Mouse (Mus musculus) embryonic facial prominence, embryonic 14.5 days (tissue): ENCODE results near the gene Egfr. TPM values are rescaled to one million over a fixed set of nuclear protein-coding genes. Genes with fewer than 3 reads are reported as not detected.

Experiments
- ATAC-seq: fragments of 200-750 bp; cut with Nextera tagmentation; 2 replicates; pipeline ENCODE4 v1.8.0; 2017; ENCODE audit warnings: low read depth, moderate number of reproducible peaks, moderate TSS enrichment
- DNase-seq: peaks from one replicate; pipeline ENCODE4 v3.0.0-alpha.2; 2015; ENCODE audit warnings: low spot score
- H3K27ac ChIP-seq: fragments of 300-500 bp; sonication (generic); replicated peaks from 2 replicates; pipeline ENCODE4 v1.5.1; 2014; ENCODE audit warnings: low read depth, mild to moderate bottlenecking, low read length, moderate library complexity
- H3K27me3 ChIP-seq: fragments of 300-500 bp; sonication (generic); replicated peaks from 2 replicates; pipeline ENCODE4 v1.6.1; 2014; ENCODE audit warnings: low read length; ENCODE audit not compliant: control insufficient read depth, insufficient read depth
- H3K36me3 ChIP-seq: fragments of 300-500 bp; sonication (generic); 2 replicates; pipeline ENCODE4 v1.6.1; 2014; ENCODE audit warnings: low read length, mixed read lengths; ENCODE audit not compliant: control insufficient read depth, insufficient read depth
- H3K4me1 ChIP-seq: fragments of 300-500 bp; sonication (generic); 2 replicates; pipeline ENCODE4 v1.6.1; 2014; ENCODE audit warnings: antibody characterized with exemption, low read length; ENCODE audit not compliant: control insufficient read depth, insufficient read depth
- H3K4me2 ChIP-seq: fragments of 300-500 bp; sonication (generic); 2 replicates; pipeline ENCODE4 v1.6.1; 2014; ENCODE audit warnings: low read depth, mild to moderate bottlenecking, low read length, moderate library complexity, mixed read lengths
- H3K4me3 ChIP-seq: fragments of 300-500 bp; sonication (generic); 2 replicates; pipeline ENCODE4 v1.5.1; 2014; ENCODE audit warnings: low read depth, mild to moderate bottlenecking, low read length
- H3K9ac ChIP-seq: fragments of 300-500 bp; sonication (generic); 2 replicates; pipeline ENCODE4 v1.6.1; 2014; ENCODE audit warnings: low read depth, mild to moderate bottlenecking, low read length, moderate library complexity, mixed read lengths
- H3K9me3 ChIP-seq: fragments of 300-500 bp; sonication (generic); 2 replicates; pipeline ENCODE4 v1.6.1; 2016; ENCODE audit warnings: low read length; ENCODE audit not compliant: control insufficient read depth
- WGBS: fragments of 180-500 bp; shearing (Covaris S2); extraction: QIAGEN DNeasy Blood & Tissue Kit; methylation state at CpG from one replicate; pipeline ENCODE4 v1.1.7; 2014; 5-methylcytosine and 5-hydroxymethylcytosine counted together
- polyA plus RNA-seq: library from polyadenylated mRNA; unstranded; fragments of >200 nt; fragmentation: Nextera tagmentation; extraction: Ambion mirVana; gene quantifications from 2 replicates; pipeline ENCODE4 v1.2.1, GENCODE M21; 2014

Egfr gene
- polyA plus RNA-seq, 1 experiment from 2014 or later, result 25.4 TPM

DNA sequence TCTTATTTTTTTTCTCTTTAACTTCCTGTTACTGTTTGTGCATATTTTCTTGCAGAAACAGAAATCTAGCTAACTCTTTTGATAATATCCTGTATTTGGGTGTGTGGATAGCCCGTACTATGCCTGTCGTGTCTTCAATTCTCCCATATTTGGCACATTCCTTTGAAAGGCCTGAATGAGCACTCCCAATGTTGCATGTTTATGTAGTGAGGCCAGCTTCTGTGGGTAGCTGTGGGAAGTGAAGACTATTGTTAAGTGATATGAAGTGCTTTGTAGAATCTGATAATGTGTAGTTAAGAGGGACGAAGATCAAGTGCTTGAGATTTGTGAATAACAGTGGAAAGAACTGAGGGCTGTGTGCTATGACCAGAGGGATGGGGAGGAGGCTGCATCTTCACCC, 77.5 kb downstream of the Egfr start:
- no peaks in the 10 kb centered on the region for H3K9me3 ChIP-seq
- H3K9ac ChIP-seq, result no peak overlapping the region
- H3K4me3 ChIP-seq, result no peak overlapping the region
- H3K36me3 ChIP-seq, result no peaks in the 10 kb centered on the region
- WGBS, result 80% methylated on average over 3 of the region's 3 CpGs
- H3K27ac ChIP-seq, result no peak overlapping the region
- H3K27me3 ChIP-seq, result no peaks in the 10 kb centered on the region
- DNase-seq, result no peak
- peaks cover 23% of the 10 kb centered on the region for H3K4me1 ChIP-seq
- no peak overlapping the region for H3K4me2 ChIP-seq
- no peak for ATAC-seq

- Histone ChIP-seq H3K9ac (no peak overlapping the region), H3K36me3 (no peaks in the 10 kb centered on the region), H3K4me3 (no peak overlapping the region), H3K27ac (no peak overlapping the region), H3K4me2 (no peak overlapping the region), H3K9me3 (no peaks in the 10 kb centered on the region), H3K4me1 (peaks cover 23% of the 10 kb centered on the region), H3K27me3 (no peaks in the 10 kb centered on the region)
- peak; percentile 53; the same call in 1 of the 2 replicates for ATAC-seq
- 51% methylated on average over 8 of the region's 8 CpGs for WGBS
- peak; percentile 68 for DNase-seq
Measured at GRCm38 (mm10) chr11:16830531-16831227, 78.7 kb downstream of the Egfr start.

DNA sequence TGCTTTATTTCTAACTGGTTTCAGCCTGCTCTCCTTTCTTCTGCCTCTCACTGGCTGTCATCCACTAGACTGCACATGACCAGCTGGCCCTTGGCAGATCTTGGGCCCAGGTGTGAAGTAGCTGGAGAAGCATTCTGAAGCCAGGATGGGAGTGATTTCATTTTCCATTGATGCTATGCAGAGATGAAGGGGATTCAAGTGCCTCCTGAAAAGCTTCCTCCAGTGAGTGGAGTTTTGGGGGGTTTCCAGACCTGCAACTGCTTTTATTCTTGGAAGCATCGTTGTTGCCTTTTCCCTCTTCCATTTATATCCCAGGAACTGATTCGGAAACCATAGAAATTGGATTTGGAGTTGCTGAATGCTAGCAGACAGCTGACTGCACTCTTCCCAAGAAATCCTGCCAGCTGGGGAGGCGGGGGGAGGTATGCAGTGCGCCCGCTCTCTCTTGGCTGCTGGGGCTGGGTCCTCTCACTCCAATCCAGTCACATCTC, 80.0 kb downstream of the Egfr start:
- peak; percentile 91 for DNase-seq
- Histone ChIP-seq H3K27me3 (no peaks in the 10 kb centered on the region), H3K27ac (peak overlapping the region; percentile 61; the same call in 1 of the 2 replicates), H3K4me3 (no peak overlapping the region), H3K9ac (no peak overlapping the region), H3K9me3 (no peaks in the 10 kb centered on the region), H3K4me2 (no peak overlapping the region), H3K36me3 (no peaks in the 10 kb centered on the region), H3K4me1 (peaks cover 23% of the 10 kb centered on the region)
- peak; percentile 92 for ATAC-seq
- WGBS, result 30% methylated on average over 5 of the region's 5 CpGs

- no peak for ATAC-seq
- no peak overlapping the region for H3K27ac ChIP-seq
- H3K27me3 ChIP-seq, result no peaks in the 10 kb centered on the region
- DNase-seq, result no peak
- H3K36me3 ChIP-seq, result no peaks in the 10 kb centered on the region
- no peaks in the 10 kb centered on the region for H3K9me3 ChIP-seq
- H3K4me1 ChIP-seq, result peaks cover 22% of the 10 kb centered on the region
- 87% methylated on average over 3 of the region's 3 CpGs for WGBS
- H3K4me2 ChIP-seq, result no peak overlapping the region
- no peak overlapping the region for H3K4me3 ChIP-seq
- no peak overlapping the region for H3K9ac ChIP-seq
Measured at GRCm38 (mm10) chr11:16838772-16839171, 86.8 kb downstream of the Egfr start.

- H3K27me3 ChIP-seq, result no peaks in the 10 kb centered on the region
- no peaks in the 10 kb centered on the region for H3K36me3 ChIP-seq
- H3K9me3 ChIP-seq, result no peaks in the 10 kb centered on the region
- H3K4me1 ChIP-seq, result peaks cover 34% of the 10 kb centered on the region
- H3K9ac ChIP-seq, result no peak overlapping the region
- H3K4me3 ChIP-seq, result no peak overlapping the region
- no peak for DNase-seq
- H3K27ac ChIP-seq, result no peak overlapping the region
- no peak overlapping the region for H3K4me2 ChIP-seq
- 87% methylated on average over 3 of the region's 3 CpGs for WGBS
- no peak for ATAC-seq
Measured at GRCm38 (mm10) chr11:16842924-16843323, 90.9 kb downstream of the Egfr start.

DNA sequence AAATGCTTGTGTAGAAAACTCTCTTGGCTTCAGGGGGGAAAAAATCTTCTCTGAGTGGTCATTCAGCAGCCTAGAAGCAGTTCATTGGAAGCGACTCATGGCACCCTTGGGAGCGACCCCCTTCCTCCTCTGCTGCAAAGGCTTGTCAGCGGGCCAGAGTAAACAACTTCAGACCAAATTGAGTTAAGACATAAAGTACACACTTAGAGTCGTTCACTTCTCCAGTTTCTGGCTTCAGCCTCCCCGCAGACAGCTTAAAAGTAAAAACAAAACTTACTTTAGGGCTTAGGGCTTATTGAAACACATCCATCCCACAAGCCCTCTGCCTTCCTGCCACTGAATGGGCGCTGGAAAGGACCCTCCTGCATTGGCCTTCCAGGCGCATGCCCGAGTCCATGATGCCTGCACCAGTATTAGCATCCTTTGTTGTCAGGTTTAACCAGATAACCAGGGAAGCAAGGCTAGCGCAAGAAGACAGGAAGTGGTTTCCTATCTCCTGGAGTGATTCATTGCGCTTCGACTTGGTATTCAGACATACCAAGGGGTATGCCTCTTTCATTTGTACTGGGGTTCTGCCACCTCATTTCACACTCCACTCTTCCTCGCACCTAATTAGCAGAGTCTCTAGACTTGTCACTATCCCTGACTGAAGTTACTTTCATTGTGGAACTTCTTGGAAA, 92.0 kb downstream of the Egfr start:
- H3K4me3 ChIP-seq, result no peak overlapping the region
- no peaks in the 10 kb centered on the region for H3K27me3 ChIP-seq
- DNase-seq (peak; percentile 94), ATAC-seq (peak; percentile 84)
- H3K4me2 ChIP-seq, result no peak overlapping the region
- H3K9ac ChIP-seq, result no peak overlapping the region
- no peaks in the 10 kb centered on the region for H3K9me3 ChIP-seq
- peak overlapping the region; percentile 58 for H3K27ac ChIP-seq
- H3K4me1 ChIP-seq, result peaks cover 40% of the 10 kb centered on the region
- H3K36me3 ChIP-seq, result no peaks in the 10 kb centered on the region
- 42% methylated on average over 12 of the region's 12 CpGs for WGBS

DNA sequence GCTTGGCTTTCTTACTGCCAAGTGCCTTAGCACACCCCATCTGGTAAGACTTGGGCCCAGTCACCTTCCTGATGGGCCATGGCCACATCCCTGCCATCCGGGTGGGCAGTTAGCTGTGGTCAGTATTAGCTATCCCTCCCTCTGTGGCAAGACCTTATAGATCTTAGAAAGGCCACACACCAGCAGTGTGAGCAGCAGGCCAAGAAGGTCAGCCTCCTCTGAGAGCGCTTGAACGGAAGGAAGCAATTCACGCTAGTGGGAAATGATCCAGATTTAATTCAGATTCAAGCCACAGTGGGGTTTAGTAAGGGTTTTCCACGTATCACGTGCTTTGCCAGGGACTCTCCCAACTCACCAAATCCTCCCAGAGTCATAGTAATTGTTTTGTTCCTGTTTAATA, 96.9 kb downstream of the Egfr start:
- Histone ChIP-seq H3K36me3 (no peaks in the 10 kb centered on the region), H3K4me3 (no peak overlapping the region), H3K27ac (0 out of 2 replicates have a peak overlapping the region, but pooled peaks have one; percentile 6), H3K9ac (no peak overlapping the region), H3K4me2 (no peak overlapping the region), H3K9me3 (no peaks in the 10 kb centered on the region), H3K27me3 (no peaks in the 10 kb centered on the region), H3K4me1 (peaks cover 31% of the 10 kb centered on the region)
- DNase-seq (peak; percentile 67), ATAC-seq (peak; percentile 67)
- whole genome bisulfite sequencing, result 45% methylated on average over 6 of the region's 6 CpGs

GRCm38 (mm10) chr11:16851361-16851760, 99.4 kb downstream of the Egfr start:
- DNase-seq (no peak), ATAC-seq (no peak)
- Histone ChIP-seq H3K4me2 (no peak overlapping the region), H3K36me3 (no peaks in the 10 kb centered on the region), H3K9ac (no peak overlapping the region), H3K4me3 (no peak overlapping the region), H3K27me3 (no peaks in the 10 kb centered on the region), H3K9me3 (no peaks in the 10 kb centered on the region), H3K4me1 (peaks cover 21% of the 10 kb centered on the region; the same call in 1 of the 2 replicates), H3K27ac (no peak overlapping the region)
- WGBS, result 95% methylated on average over 1 of the region's 1 CpGs
